Mouse (Mus musculus) stomach, embryonic 15.5 days (tissue): ENCODE data around the gene Fyn. TPM values are rescaled to one million over a fixed set of nuclear protein-coding genes. Genes with fewer than 3 reads are reported as not detected.

ENCODE experiments used
- ATAC-seq: fragments of 200-750 bp; cut with Nextera tagmentation; 2 replicates; pipeline ENCODE4 v1.8.0; 2017; ENCODE audit warnings: low read depth, moderate number of reproducible peaks, moderate TSS enrichment; ENCODE audit not compliant: insufficient read depth, low FRiP score
- H3K27ac ChIP-seq: fragments of 300-500 bp; sonication (generic); 2 replicates; pipeline ENCODE4 v1.5.1; 2015; ENCODE audit warnings: mild to moderate bottlenecking, inconsistent platforms
- H3K27me3 ChIP-seq: fragments of 300-500 bp; sonication (generic); replicated peaks from 2 replicates; pipeline ENCODE4 v1.6.1; 2015; ENCODE audit warnings: inconsistent platforms
- H3K36me3 ChIP-seq: fragments of 300-500 bp; sonication (generic); 2 replicates; pipeline ENCODE4 v1.6.1; 2015; ENCODE audit warnings: inconsistent platforms
- H3K4me1 ChIP-seq: fragments of 300-500 bp; sonication (generic); 2 replicates; pipeline ENCODE4 v1.6.1; 2015; ENCODE audit warnings: inconsistent platforms
- H3K4me2 ChIP-seq: fragments of 300-500 bp; sonication (generic); 2 replicates; pipeline ENCODE4 v1.6.1; 2015; ENCODE audit warnings: mild to moderate bottlenecking, inconsistent platforms
- H3K4me3 ChIP-seq: fragments of 300-500 bp; sonication (generic); replicated peaks from 2 replicates; pipeline ENCODE4 v1.5.1; 2015; ENCODE audit warnings: inconsistent platforms
- H3K9ac ChIP-seq: fragments of 300-500 bp; sonication (generic); 2 replicates; pipeline ENCODE4 v1.6.1; 2015; ENCODE audit warnings: inconsistent platforms
- H3K9me3 ChIP-seq: fragments of 300-500 bp; sonication (generic); 2 replicates; pipeline ENCODE4 v1.6.1; 2016; ENCODE audit warnings: inconsistent platforms
- WGBS: fragments of 180-500 bp; shearing (Covaris S2); methylation state at CpG from one replicate; pipeline ENCODE4 v1.1.7; 2015; 5-methylcytosine and 5-hydroxymethylcytosine counted together
- polyA plus RNA-seq: library from polyadenylated mRNA; unstranded; fragments of >200 nt; fragmentation: Nextera tagmentation; extraction: Ambion mirVana; gene quantifications from 2 replicates; pipeline ENCODE4 v1.2.1, GENCODE M21; 2015

Gene Fyn
- polyA plus RNA-seq, 1 experiment from 2014 or later, result 22.1 TPM

DNA sequence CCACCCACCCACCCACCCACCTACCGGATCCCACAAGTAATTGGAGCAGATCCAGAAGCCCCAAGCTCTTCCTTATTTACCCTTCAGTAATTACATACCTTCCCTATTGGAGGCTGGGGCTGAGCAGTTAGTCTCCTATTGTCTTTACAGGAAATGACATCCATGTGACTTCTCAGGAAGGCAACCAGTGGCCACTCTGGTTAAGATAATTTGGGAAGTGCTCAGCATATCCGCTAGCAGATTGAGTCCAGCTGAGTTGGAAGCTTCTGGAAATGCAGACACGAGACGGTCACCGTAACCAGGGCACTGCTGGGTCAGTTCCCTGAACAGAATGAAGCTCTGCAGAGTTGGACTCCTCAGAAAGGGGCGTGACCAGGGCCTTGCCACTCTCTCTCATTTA is 82.4 kb downstream of the Fyn start:
- Histone ChIP-seq H3K27ac (0 out of 2 replicates have a peak overlapping the region, but pooled peaks have one; percentile 23), H3K36me3 (no peaks in the 10 kb centered on the region), H3K4me1 (peaks cover 5% of the 10 kb centered on the region), H3K4me2 (no peak overlapping the region), H3K27me3 (no peaks in the 10 kb centered on the region), H3K9ac (no peak overlapping the region), H3K9me3 (no peaks in the 10 kb centered on the region), H3K4me3 (no peak overlapping the region)
- ATAC-seq, result peak; percentile 20; the same call in 1 of the 2 replicates
- WGBS, result 60% methylated on average over 6 of the region's 6 CpGs

DNA sequence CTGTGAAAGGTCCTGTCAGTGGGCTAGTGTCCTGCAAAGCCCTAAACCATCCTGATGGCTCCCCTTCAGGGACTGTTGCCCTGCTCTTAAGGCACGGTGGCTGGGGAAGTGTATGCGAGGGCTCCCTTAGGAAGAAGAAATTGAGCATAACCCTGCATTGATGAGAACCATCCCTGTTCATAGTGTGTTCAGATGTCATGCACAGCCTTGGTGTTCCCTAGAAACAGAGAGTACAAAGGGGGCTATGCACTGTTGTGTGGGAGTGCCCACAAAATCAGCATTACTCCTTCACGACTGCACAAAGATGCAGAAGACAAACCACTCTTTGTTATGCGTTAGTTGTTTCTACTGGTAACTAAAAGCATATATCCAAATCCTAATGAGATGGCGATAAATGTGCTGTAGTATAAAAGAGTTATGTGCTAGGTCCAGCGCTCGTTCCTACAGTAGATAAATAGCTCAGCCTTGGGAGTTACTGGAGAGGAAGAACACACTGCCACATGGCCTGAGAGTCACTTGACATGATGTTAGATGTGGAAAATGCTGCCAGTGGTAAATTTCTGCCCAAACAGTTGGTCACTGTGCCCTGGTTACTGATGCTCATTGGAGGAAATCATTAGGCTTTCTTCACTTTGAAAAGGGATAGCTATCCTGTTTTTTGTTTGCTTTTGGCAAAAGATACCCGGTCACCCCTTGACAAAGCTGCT is 83.4 kb downstream of the Fyn start:
- H3K9me3 ChIP-seq, result no peaks in the 10 kb centered on the region
- no peak overlapping the region for H3K27ac ChIP-seq
- H3K4me2 ChIP-seq, result no peak overlapping the region
- no peak overlapping the region for H3K4me3 ChIP-seq
- no peak for ATAC-seq
- no peak overlapping the region for H3K9ac ChIP-seq
- no peaks in the 10 kb centered on the region for H3K36me3 ChIP-seq
- WGBS, result 75% methylated on average over 8 of the region's 8 CpGs
- peaks cover 5% of the 10 kb centered on the region for H3K4me1 ChIP-seq
- no peaks in the 10 kb centered on the region for H3K27me3 ChIP-seq

DNA sequence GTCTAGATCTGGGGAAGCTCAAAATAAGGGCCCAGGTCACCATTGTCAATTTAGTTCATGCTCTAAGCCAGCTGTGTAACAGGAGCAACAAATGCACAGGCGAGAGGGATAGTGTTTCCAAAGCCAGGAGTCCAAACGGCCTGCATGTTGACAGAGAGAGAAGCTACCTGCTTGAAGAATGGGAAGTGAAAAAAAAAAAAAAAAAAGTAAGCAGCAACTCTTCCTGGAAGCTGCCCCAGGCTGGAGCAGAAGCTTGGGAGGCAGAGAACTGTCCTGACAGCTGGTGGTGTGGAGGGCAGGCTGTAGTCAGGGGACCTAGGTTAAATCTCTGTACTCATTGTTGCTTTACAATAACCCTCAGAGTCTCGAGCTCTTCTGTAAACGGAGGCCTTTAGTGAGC is 86.7 kb downstream of the Fyn start:
- 50% methylated on average over 4 of the region's 4 CpGs for WGBS
- H3K9me3 ChIP-seq, result no peaks in the 10 kb centered on the region
- H3K27ac ChIP-seq, result no peak overlapping the region
- H3K27me3 ChIP-seq, result no peaks in the 10 kb centered on the region
- no peak for ATAC-seq
- no peak overlapping the region for H3K9ac ChIP-seq
- no peak overlapping the region for H3K4me3 ChIP-seq
- H3K4me1 ChIP-seq, result peaks cover 16% of the 10 kb centered on the region
- H3K4me2 ChIP-seq, result no peak overlapping the region
- no peaks in the 10 kb centered on the region for H3K36me3 ChIP-seq

DNA sequence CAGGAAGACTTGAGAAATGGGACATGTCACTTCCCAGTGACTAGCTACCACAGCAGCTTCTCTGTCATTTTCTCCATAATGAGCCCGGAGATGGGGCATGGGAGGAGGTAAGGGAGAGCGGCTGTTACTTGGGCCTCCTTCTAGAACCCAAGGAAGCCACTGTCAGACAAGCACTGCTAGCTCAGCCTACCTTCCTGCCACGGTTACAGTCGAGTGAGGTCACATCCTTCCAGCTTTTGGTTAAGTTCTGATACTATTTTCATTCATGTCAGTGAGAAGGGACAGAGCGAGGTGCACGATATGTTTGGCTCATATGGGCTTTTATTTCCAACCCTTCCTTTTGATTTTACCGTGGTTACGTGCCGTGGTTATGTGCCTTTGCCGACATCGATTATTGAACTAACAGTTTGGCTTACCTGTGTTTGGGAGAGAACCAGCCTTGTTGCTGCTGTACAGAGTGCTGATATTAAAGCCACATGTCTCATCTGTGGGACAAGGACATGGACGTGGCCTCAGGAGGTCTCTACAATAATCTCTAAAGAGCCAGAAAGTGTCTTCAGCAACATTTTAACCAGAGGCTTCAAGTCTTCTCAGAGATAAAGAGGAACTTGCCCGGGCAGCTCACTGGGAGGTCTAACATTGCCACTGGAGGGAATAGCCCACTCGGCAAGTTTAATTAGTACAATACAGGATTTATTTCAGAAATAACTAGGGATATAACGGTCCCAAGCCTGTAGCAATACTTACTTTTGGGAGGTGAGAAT is 87.4 kb downstream of the Fyn start:
- 83% methylated on average over 15 of the region's 15 CpGs for whole genome bisulfite sequencing
- no peak overlapping the region for H3K4me2 ChIP-seq
- no peak overlapping the region for H3K4me3 ChIP-seq
- peaks cover 16% of the 10 kb centered on the region for H3K4me1 ChIP-seq
- no peaks in the 10 kb centered on the region for H3K36me3 ChIP-seq
- H3K9ac ChIP-seq, result no peak overlapping the region
- ATAC-seq, result no peak
- H3K27me3 ChIP-seq, result no peaks in the 10 kb centered on the region
- no peaks in the 10 kb centered on the region for H3K9me3 ChIP-seq
- H3K27ac ChIP-seq, result no peak overlapping the region

DNA sequence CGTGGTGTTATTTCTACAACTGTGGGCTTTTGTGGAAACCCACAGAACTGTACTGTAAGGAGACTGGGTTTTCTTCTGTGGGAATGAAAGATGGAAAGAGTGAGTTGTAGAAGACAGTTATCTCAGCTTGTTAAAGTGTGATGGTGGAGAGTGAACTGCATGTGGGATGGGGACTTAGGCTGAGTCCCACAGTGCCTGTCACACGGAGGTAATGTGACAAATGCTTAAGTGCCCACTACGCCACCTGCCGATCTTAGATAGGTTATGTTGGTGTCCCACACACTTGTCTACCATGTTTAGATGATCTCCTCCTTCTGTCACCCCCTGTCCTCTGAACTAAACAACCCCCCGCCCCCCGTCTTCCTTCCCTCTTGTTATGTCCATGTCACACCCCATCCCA is 88.1 kb downstream of the Fyn start:
- WGBS, result 91% methylated on average over 6 of the region's 6 CpGs
- H3K4me2 ChIP-seq, result no peak overlapping the region
- H3K9ac ChIP-seq, result no peak overlapping the region
- peaks cover 17% of the 10 kb centered on the region for H3K4me1 ChIP-seq
- no peak overlapping the region for H3K27ac ChIP-seq
- no peak for ATAC-seq
- no peaks in the 10 kb centered on the region for H3K36me3 ChIP-seq
- no peaks in the 10 kb centered on the region for H3K9me3 ChIP-seq
- H3K27me3 ChIP-seq, result no peaks in the 10 kb centered on the region
- H3K4me3 ChIP-seq, result no peak overlapping the region

DNA sequence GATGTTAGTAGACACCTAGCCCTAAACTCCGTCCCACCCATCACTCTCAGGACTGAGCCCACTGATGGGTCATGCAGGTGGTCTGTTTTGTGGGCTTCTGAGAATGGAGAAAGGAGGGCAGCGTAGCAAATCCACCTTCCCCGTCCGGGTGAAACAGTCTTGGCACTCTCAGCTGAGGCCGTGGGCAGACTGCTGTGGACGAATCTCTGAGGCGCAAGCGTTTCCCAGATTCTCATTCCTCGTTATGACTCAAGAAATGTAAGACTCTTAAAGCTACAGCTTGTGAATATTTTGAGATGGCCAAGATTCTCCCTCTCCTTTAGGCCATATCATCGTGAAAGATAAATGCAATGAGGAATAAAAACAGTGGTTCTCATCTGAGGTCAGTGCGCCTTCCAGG is 88.6 kb downstream of the Fyn start:
- H3K4me1 ChIP-seq, result peaks cover 21% of the 10 kb centered on the region
- H3K4me2 ChIP-seq, result no peak overlapping the region
- no peaks in the 10 kb centered on the region for H3K27me3 ChIP-seq
- no peaks in the 10 kb centered on the region for H3K9me3 ChIP-seq
- no peak overlapping the region for H3K9ac ChIP-seq
- ATAC-seq, result no peak
- H3K36me3 ChIP-seq, result no peaks in the 10 kb centered on the region
- WGBS, result 89% methylated on average over 11 of the region's 11 CpGs
- H3K27ac ChIP-seq, result no peak overlapping the region
- H3K4me3 ChIP-seq, result no peak overlapping the region

DNA sequence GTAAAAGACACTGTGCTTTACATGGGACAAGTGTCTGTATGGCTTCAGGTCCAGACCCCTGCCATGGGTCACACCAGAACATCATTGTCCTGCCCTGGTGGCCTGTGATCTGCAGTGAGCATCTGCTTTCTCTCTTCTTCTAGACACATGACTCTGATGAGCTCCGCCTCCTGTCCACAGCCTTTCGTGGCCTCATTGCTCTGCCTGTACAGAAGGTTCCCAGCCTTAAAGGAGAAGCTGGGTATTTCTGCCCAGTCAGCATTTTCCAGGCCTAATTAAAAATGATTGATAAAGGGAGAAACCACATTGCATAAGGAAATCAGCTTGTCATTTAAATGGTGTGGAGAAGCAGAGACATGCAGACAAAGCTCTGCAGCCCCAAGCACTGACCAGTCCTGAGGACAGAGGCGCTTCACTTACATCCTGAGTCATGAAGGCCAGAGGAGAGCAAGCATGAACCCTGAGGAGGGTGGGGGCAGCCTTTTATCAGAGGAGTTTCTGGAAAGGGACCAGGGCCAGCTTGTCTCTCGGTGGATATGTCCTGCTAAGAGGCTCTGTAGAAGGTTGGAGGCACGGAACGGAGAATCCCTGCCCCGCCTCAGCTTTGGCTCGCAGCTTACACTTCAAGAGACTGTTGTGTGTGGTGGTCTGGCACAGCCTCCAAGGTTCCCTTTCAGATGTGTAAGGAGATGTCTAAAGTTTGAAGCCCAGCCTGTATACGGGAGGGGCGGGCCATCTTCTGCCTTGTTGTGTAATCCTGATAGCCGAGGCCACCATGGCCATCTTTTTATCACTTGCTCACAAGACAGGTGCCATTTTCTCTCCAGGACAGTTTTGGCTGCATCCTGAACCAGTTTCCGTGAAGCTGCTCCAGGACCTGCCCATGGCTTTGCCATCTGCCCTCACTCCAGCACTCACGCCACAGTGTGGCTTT is 90.4 kb downstream of the Fyn start:
- H3K27me3 ChIP-seq, result no peaks in the 10 kb centered on the region
- H3K36me3 ChIP-seq, result no peaks in the 10 kb centered on the region
- 55% methylated on average over 13 of the region's 13 CpGs for WGBS
- no peak overlapping the region for H3K9ac ChIP-seq
- peaks cover 24% of the 10 kb centered on the region for H3K4me1 ChIP-seq
- no peak overlapping the region for H3K27ac ChIP-seq
- ATAC-seq, result 0 out of 2 replicates have a peak, but pooled peaks have one; percentile 20
- no peak overlapping the region for H3K4me2 ChIP-seq
- no peak overlapping the region for H3K4me3 ChIP-seq
- H3K9me3 ChIP-seq, result no peaks in the 10 kb centered on the region

DNA sequence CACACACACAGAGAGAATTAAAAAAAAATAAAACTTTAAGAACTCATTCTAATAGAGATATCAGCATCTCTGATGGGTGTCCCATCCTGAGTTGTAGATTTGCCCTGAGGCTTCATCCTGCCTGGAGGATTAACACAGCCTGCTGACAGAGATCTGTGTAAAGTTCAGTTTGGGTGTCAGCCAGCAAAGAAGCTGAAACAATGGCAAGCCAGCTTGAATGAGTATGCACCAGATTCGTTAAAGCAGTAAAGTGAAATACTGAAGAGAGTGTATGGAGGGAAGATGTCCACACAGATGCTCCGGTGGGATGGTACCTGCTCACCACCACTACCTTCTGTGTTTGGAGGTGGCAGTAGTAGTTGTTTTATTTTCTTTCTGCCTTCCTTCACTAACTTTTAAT is 92.0 kb downstream of the Fyn start:
- H3K36me3 ChIP-seq, result no peaks in the 10 kb centered on the region
- H3K9me3 ChIP-seq, result no peaks in the 10 kb centered on the region
- no peak for ATAC-seq
- H3K9ac ChIP-seq, result no peak overlapping the region
- H3K4me3 ChIP-seq, result no peak overlapping the region
- no peak overlapping the region for H3K27ac ChIP-seq
- peaks cover 24% of the 10 kb centered on the region for H3K4me1 ChIP-seq
- 60% methylated on average over 2 of the region's 2 CpGs for WGBS
- H3K27me3 ChIP-seq, result no peaks in the 10 kb centered on the region
- no peak overlapping the region for H3K4me2 ChIP-seq

DNA sequence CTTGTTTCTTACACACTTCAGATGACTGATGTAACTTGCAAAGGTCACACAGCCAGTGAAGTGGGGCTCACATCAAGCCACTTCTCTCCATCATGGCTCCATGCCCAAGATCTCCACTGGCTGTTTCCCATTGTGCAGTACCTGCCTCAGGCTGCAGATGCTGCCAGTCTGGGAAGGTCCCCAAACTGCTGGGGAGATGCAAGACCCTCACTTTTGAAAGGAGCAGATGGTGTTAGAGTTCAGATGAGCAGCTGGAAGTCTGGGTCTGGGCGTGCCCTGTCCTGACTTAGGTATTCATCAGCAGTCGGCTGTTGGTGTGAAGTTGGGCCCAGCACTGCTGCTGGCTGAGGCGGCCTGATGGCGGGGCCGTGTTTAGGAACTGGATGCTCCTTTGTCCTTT is 93.3 kb downstream of the Fyn start:
- H3K4me2 ChIP-seq, result no peak overlapping the region
- no peaks in the 10 kb centered on the region for H3K9me3 ChIP-seq
- H3K27me3 ChIP-seq, result no peaks in the 10 kb centered on the region
- H3K4me1 ChIP-seq, result peaks cover 24% of the 10 kb centered on the region
- H3K4me3 ChIP-seq, result no peak overlapping the region
- ATAC-seq, result no peak
- 0 out of 2 replicates have a peak overlapping the region, but pooled peaks have one; percentile 23 for H3K27ac ChIP-seq
- WGBS, result 52% methylated on average over 5 of the region's 5 CpGs
- no peaks in the 10 kb centered on the region for H3K36me3 ChIP-seq
- no peak overlapping the region for H3K9ac ChIP-seq

DNA sequence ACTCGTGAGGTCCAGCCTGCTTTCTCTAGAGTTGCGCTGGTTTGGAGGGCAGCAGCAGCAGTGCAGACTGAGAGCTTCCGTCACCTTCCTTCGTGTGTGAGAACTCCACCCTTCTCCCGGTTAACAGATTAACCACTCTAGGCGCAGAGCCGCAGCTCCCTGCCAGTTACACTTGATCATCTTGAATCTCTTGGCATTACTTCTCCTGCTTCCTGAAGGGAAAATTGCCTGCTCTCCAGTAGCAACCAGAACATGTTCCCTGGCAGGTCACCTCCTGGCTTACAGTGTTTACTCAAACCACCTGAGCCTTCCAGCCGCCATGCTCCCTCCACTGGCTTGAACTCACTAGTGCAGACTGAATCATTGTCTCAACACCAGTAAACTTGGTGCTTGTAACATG is 94.1 kb downstream of the Fyn start:
- no peaks in the 10 kb centered on the region for H3K36me3 ChIP-seq
- H3K9me3 ChIP-seq, result no peaks in the 10 kb centered on the region
- no peak overlapping the region for H3K4me2 ChIP-seq
- no peak overlapping the region for H3K4me3 ChIP-seq
- H3K27ac ChIP-seq, result 0 out of 2 replicates have a peak overlapping the region, but pooled peaks have one; percentile 1
- WGBS, result 31% methylated on average over 8 of the region's 8 CpGs
- H3K9ac ChIP-seq, result no peak overlapping the region
- no peaks in the 10 kb centered on the region for H3K27me3 ChIP-seq
- ATAC-seq, result 0 out of 2 replicates have a peak, but pooled peaks have one; percentile 29
- peaks cover 24% of the 10 kb centered on the region for H3K4me1 ChIP-seq

DNA sequence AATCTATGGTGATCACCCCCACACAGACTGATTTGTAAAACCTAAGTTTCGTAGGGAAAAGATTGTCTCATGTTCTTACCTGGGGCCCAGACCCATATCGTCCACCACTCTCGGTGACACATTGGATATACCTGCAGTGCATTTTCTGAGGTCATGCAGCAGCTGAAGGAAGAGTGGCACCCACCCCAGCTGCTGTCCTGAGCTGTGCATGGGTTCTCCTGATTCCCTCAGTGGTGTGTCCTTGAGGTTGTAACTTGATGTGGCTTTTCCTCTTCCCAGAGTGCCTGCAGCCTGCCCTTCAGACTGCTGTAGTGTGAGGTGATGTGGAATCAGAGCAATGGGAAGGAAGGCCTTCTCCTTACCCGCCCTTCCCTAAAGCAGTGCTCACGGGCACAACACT is 95.7 kb downstream of the Fyn start:
- no peaks in the 10 kb centered on the region for H3K36me3 ChIP-seq
- H3K4me3 ChIP-seq, result no peak overlapping the region
- H3K4me2 ChIP-seq, result no peak overlapping the region
- no peak overlapping the region for H3K9ac ChIP-seq
- H3K9me3 ChIP-seq, result no peaks in the 10 kb centered on the region
- no peaks in the 10 kb centered on the region for H3K27me3 ChIP-seq
- no peak overlapping the region for H3K27ac ChIP-seq
- no peak for ATAC-seq
- 89% methylated on average over 5 of the region's 5 CpGs for WGBS
- peaks cover 16% of the 10 kb centered on the region; the same call in 1 of the 2 replicates for H3K4me1 ChIP-seq
